Mouse (Mus musculus): ENCODE measurements at regions not wholly inside any gene's neighbourhood (a gene's known extent, or its start where the extent isn't known, plus 50 kb on each side); places are given as distances from the start of the nearest gene placed in this dataset.

DNA sequence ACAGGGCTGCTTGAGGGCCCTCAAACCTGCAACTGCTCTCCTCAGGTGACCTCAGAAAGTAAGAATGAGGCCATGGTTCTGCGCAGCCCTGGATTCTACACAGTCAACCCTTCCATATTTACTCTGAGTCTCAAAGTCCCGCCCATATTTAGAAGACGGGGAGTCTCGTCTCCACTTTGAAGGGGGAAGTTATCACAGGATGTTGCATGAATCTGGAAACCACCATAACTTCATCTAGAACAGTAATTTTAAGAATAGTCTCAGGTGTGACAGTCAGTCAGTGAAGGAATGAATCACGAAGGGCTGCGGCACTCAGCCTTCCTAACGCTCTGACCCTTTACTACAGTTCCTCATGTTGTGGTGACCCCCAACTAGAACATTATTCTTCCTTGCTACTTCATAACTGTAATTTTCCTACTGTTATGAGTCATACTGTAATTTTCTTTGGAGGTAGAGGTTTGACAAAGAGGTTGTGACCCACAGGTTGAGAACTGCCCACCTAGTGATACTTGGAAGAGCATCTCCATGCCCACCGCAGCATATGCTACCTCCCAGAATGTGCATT, 122.9 kb upstream of the Rybp start:
- Histone ChIP-seq H3K9ac (ENCODE audit: insufficient read depth, low read depth, low read length, poor library complexity, severe bottlenecking) (no peak overlapping the region), H3K4me3 (ENCODE audit: insufficient read depth in 1 of 2, low read depth in 1 of 2, low read length in 2 of 2, poor library complexity in 1 of 2, severe bottlenecking in 1 of 2) (no peak overlapping the region), H3K36me3 (ENCODE audit: control insufficient read depth, insufficient read depth, low read length, poor library complexity, severe bottlenecking) (no peaks in the 10 kb centered on the region), H3K27ac (ENCODE audit: insufficient read depth, low read depth, low read length, poor library complexity, severe bottlenecking) (no peak overlapping the region), H3K4me1 (ENCODE audit: control insufficient read depth in 2 of 2, insufficient read depth in 2 of 2, low read length in 2 of 2, poor library complexity in 1 of 2) (peaks cover 4 to 14% of the 10 kb centered on the region in 2 experiments; a peak in 2 of 4 replicates), H3K9me3 (ENCODE audit: control insufficient read depth, insufficient read depth, low read depth, low read length) (no peaks in the 10 kb centered on the region)
- no peak for DNase-seq (ENCODE audit: low read depth, low spot score)
- in situ Hi-C loops (cut with MboI; ENCODE audit: low sequenced_read_pairs in 2 of 2, unreplicated experiment in 2 of 2), result no loop called here
- TF ChIP-seq HCFC1 (IDR thresholded peaks at IDR 0.05; ENCODE audit: borderline replicate concordance, insufficient read depth, low read length) (no peak), ZNF384 (IDR thresholded peaks at IDR 0.05; ENCODE audit: low read depth, low read length) (no peak), ZC3H11A (IDR thresholded peaks at IDR 0.05; ENCODE audit: borderline replicate concordance, low read depth, low read length) (no peak), MAFK (IDR thresholded peaks at IDR 0.05; ENCODE audit: insufficient read depth, low read depth, low read length) (no peak), CHD2 (IDR thresholded peaks at IDR 0.05; ENCODE audit: low read depth, low read length) (no peak)

DNA sequence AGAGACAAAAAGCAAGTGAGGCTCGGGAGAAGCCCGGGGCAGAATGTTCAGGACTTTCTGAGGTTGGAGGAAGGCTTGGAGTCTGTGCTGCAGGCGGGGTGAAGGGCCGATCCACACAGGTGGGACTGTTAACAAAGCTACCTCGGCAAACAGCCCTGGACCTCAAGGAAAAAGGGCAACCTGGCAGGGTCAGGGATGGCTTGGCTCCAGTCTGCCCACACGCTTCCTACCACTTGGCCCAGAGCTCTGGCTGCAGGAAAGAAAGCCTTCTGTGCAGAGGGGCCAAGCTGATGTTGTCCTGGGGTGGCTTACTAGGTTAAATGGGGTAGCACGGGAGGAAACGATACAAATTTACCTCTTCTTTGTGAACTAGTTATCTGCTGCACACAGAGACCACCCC, 121.5 kb upstream of the Rybp start:
- Histone ChIP-seq H3K27ac (ENCODE audit: insufficient read depth, low read depth, low read length, poor library complexity, severe bottlenecking) (no peak overlapping the region), H3K36me3 (ENCODE audit: control insufficient read depth, insufficient read depth, low read length, poor library complexity, severe bottlenecking) (no peaks in the 10 kb centered on the region), H3K9me3 (ENCODE audit: control insufficient read depth, insufficient read depth, low read depth, low read length) (no peaks in the 10 kb centered on the region), H3K4me1 (ENCODE audit: control insufficient read depth in 2 of 2, insufficient read depth in 2 of 2, low read length in 2 of 2, poor library complexity in 1 of 2) (peaks cover 2 to 14% of the 10 kb centered on the region in 2 experiments; a peak in 2 of 4 replicates), H3K4me3 (ENCODE audit: insufficient read depth in 1 of 2, low read depth in 1 of 2, low read length in 2 of 2, poor library complexity in 1 of 2, severe bottlenecking in 1 of 2) (peak overlapping the region in 1 of 2 experiments; percentile 36; a peak in 1 of 4 replicates), H3K9ac (ENCODE audit: insufficient read depth, low read depth, low read length, poor library complexity, severe bottlenecking) (peak overlapping the region; percentile 16; the same call in 1 of the 2 replicates)
- TF ChIP-seq MAFK (IDR thresholded peaks at IDR 0.05; ENCODE audit: insufficient read depth, low read depth, low read length), result no peak
- no peak for TF ChIP-seq HCFC1 (IDR thresholded peaks at IDR 0.05; ENCODE audit: borderline replicate concordance, insufficient read depth, low read length)
- in situ Hi-C loops (cut with MboI; ENCODE audit: low sequenced_read_pairs in 2 of 2, unreplicated experiment in 2 of 2), result no loop called here
- DNase-seq (ENCODE audit: low read depth, low spot score), result no peak

DNA sequence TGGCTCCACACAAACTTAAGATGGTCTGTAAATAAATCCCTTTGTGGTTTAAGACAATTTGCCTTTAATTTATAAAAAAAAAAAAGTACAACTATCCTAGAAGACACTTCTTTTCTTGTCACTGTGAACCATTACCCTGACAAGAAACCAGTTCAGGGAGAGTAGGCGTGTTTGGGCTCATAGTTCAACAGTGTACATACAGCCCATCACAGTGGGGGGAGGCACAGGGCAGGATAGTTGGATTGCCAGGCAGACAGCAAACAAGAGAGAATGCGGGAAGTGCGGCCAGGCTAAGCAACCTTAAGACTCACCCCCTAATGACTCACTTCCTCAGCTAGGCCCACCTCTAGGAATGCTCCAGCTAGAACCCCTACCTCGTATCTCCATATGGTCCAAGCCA, 119.2 kb upstream of the Rybp start:
- H3K27ac ChIP-seq (ENCODE audit: insufficient read depth, low read depth, low read length, poor library complexity, severe bottlenecking), result no peak overlapping the region
- no peaks in the 10 kb centered on the region for H3K36me3 ChIP-seq (ENCODE audit: control insufficient read depth, insufficient read depth, low read length, poor library complexity, severe bottlenecking)
- no peak for DNase-seq (ENCODE audit: low read depth, low spot score)
- no peak for TF ChIP-seq ZNF384 (IDR thresholded peaks at IDR 0.05; ENCODE audit: low read depth, low read length)
- in situ Hi-C loops (cut with MboI; ENCODE audit: low sequenced_read_pairs in 2 of 2, unreplicated experiment in 2 of 2), result no loop called here
- H3K9me3 ChIP-seq (ENCODE audit: control insufficient read depth, insufficient read depth, low read depth, low read length), result no peaks in the 10 kb centered on the region
- peaks cover 2 to 12% of the 10 kb centered on the region in 2 experiments; a peak in 2 of 4 replicates for H3K4me1 ChIP-seq (ENCODE audit: control insufficient read depth in 2 of 2, insufficient read depth in 2 of 2, low read length in 2 of 2, poor library complexity in 1 of 2)
- H3K4me3 ChIP-seq (ENCODE audit: insufficient read depth in 1 of 2, low read depth in 1 of 2, low read length in 2 of 2, poor library complexity in 1 of 2, severe bottlenecking in 1 of 2), result no peak overlapping the region
- no peak overlapping the region for H3K9ac ChIP-seq (ENCODE audit: insufficient read depth, low read depth, low read length, poor library complexity, severe bottlenecking)

DNA sequence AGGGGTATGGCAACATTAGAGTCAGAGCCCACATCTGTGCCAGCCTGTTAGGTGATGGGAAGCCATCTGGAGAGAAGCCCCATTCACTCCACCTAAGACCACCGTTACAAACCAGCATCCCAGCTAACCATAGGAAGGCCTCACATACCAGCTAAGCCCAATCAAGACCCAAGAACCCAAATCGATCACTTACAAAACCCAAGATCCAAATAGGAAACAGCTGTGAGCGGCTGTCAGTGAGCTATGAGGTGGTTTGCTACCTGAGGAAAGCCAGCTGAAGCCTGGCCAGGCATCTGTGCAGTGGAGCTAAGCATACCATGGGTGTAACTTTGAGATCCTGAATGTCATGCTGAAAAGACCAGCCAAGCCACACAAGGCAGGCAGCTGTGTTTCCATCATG, 116.9 kb upstream of the Rybp start:
- Histone ChIP-seq H3K4me3 (ENCODE audit: insufficient read depth in 1 of 2, low read depth in 1 of 2, low read length in 2 of 2, poor library complexity in 1 of 2, severe bottlenecking in 1 of 2) (no peak overlapping the region), H3K36me3 (ENCODE audit: control insufficient read depth, insufficient read depth, low read length, poor library complexity, severe bottlenecking) (no peaks in the 10 kb centered on the region), H3K4me1 (ENCODE audit: control insufficient read depth in 2 of 2, insufficient read depth in 2 of 2, low read length in 2 of 2, poor library complexity in 1 of 2) (peaks cover 2 to 15% of the 10 kb centered on the region in 2 experiments; a peak in 2 of 4 replicates), H3K9me3 (ENCODE audit: control insufficient read depth, insufficient read depth, low read depth, low read length) (no peaks in the 10 kb centered on the region), H3K27ac (ENCODE audit: insufficient read depth, low read depth, low read length, poor library complexity, severe bottlenecking) (no peak overlapping the region), H3K9ac (ENCODE audit: insufficient read depth, low read depth, low read length, poor library complexity, severe bottlenecking) (no peak overlapping the region)
- TF ChIP-seq ZC3H11A (IDR thresholded peaks at IDR 0.05; ENCODE audit: borderline replicate concordance, low read depth, low read length) (no peak), MAFK (IDR thresholded peaks at IDR 0.05; ENCODE audit: insufficient read depth, low read depth, low read length) (no peak), CHD2 (IDR thresholded peaks at IDR 0.05; ENCODE audit: low read depth, low read length) (no peak), ZNF384 (IDR thresholded peaks at IDR 0.05; ENCODE audit: low read depth, low read length) (no peak), HCFC1 (IDR thresholded peaks at IDR 0.05; ENCODE audit: borderline replicate concordance, insufficient read depth, low read length) (no peak)
- DNase-seq (ENCODE audit: low read depth, low spot score), result no peak
- in situ Hi-C loops (cut with MboI; ENCODE audit: low sequenced_read_pairs in 2 of 2, unreplicated experiment in 2 of 2), result no loop called here

DNA sequence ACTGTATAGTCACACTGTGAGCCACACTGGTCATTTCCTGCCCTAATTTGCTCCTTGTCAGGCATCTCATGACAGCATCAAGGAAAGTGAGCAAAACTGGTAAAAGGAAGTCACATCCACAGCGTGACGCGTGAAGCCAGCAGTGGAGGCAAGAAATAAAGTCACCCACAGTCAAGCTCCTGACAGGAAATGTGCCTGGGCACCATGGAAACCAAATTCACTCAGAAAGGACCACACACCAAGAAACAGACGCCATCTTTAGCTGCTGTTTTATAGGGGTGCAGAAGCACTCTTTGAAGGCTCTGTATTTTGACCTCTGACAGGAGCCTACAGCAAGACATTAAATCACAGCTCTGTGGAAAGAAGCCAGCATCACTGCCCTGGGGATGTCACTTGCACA, 115.4 kb upstream of the Rybp start:
- Histone ChIP-seq H3K4me1 (ENCODE audit: control insufficient read depth in 2 of 2, insufficient read depth in 2 of 2, low read length in 2 of 2, poor library complexity in 1 of 2) (peaks cover 0 to 8% of the 10 kb centered on the region in 2 experiments; a peak in 1 of 4 replicates), H3K4me3 (ENCODE audit: insufficient read depth in 1 of 2, low read depth in 1 of 2, low read length in 2 of 2, poor library complexity in 1 of 2, severe bottlenecking in 1 of 2) (no peak overlapping the region), H3K9ac (ENCODE audit: insufficient read depth, low read depth, low read length, poor library complexity, severe bottlenecking) (no peak overlapping the region), H3K27ac (ENCODE audit: insufficient read depth, low read depth, low read length, poor library complexity, severe bottlenecking) (no peak overlapping the region), H3K9me3 (ENCODE audit: control insufficient read depth, insufficient read depth, low read depth, low read length) (no peaks in the 10 kb centered on the region), H3K36me3 (ENCODE audit: control insufficient read depth, insufficient read depth, low read length, poor library complexity, severe bottlenecking) (no peaks in the 10 kb centered on the region)
- DNase-seq (ENCODE audit: low read depth, low spot score), result no peak
- in situ Hi-C loops (cut with MboI; ENCODE audit: low sequenced_read_pairs in 2 of 2, unreplicated experiment in 2 of 2), result no loop called here
- TF ChIP-seq ZNF384 (IDR thresholded peaks at IDR 0.05; ENCODE audit: low read depth, low read length) (no peak), ZC3H11A (IDR thresholded peaks at IDR 0.05; ENCODE audit: borderline replicate concordance, low read depth, low read length) (no peak), HCFC1 (IDR thresholded peaks at IDR 0.05; ENCODE audit: borderline replicate concordance, insufficient read depth, low read length) (no peak), CHD2 (IDR thresholded peaks at IDR 0.05; ENCODE audit: low read depth, low read length) (no peak), MAFK (IDR thresholded peaks at IDR 0.05; ENCODE audit: insufficient read depth, low read depth, low read length) (no peak)

Measured in ES-E14 (cell line).